Mouse (Mus musculus) heart, postnatal 14 days (tissue): ENCODE measurements around the gene Klhl5. TPM values are rescaled to one million over a fixed set of nuclear protein-coding genes. Genes with fewer than 3 reads are reported as not detected.

Experiments used
- DNase-seq, 2 experiments: peaks; one replicate each; pipeline ENCODE4 v3.0.0; 2021 to 2022
- intact Hi-C: fragments of 180-260 bp; cut with DNase I; formaldehyde crosslinking; loops from one replicate; pipeline ENCODE4 v1.15.1; 2025
- total RNA-seq, 2 experiments: library from RNA; stranded (reverse); gene quantifications; 2 replicates each; pipeline ENCODE4 v1.2.3; 2021

Klhl5 gene
- total RNA-seq, 2 experiments from 2014 or later = 15.6 to 18.2 TPM

DNA sequence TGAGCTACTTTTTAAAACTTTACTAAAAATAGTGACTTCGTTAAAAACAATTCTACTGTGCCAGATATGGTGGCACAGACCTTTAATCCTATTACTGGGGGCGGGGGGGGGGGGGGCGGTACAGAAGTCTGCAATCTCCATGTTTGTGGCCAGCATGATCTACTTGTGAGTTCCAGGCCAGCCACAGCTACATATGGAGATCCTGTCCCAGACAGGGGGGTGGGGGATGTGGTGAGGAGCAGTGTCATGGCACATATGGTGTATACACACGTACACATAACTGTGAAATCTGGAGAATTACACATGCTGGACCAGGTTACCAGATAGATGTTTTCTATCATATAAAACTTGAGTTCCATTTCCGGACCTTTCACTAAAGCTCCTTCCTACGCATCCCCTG lies 29.7 kb downstream of the Klhl5 start:
- intact Hi-C loops = no loop called here
- DNase-seq = no peak

DNA sequence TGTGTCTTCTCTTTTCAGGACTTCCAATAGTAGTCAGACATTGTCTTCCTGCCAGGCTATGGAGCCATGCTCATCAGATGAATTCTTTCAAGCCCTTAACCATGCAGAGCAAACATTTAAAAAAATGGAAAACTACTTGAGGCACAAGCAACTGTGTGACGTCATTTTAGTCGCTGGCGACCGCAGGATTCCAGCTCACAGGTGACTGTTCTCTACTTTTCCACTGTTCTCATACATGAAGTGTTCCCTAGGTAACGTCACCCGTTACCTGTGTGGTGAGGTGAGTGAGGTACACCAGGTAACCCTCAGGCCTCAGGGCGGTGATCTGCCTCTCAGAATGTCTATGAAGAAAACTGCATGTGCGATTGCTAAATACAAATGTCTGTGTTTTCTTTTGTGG lies 33.9 kb downstream of the Klhl5 start:
- intact Hi-C loops = no loop called here
- DNase-seq = no peak

DNA sequence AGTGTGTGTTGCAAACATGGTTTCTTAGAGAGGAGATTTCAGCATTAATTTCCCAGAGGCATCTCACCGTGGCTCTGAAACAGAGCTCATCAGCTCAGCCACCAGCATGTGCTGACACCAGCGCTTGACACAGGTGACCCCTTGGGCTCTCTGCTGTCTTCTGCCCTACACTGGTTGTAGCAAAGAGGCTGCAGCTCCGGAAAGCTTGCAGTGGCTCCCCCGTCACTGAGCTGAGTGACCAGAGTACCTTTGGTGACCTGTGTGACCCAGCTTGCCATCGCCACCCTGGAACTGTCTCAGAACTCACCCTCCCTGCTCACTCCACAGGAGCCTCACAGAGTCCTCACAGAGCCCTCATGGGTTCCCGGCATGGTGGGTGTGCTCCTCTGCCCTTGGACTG lies 34.9 kb downstream of the Klhl5 start:
- intact Hi-C loops = no loop called here
- DNase-seq = no peak

DNA sequence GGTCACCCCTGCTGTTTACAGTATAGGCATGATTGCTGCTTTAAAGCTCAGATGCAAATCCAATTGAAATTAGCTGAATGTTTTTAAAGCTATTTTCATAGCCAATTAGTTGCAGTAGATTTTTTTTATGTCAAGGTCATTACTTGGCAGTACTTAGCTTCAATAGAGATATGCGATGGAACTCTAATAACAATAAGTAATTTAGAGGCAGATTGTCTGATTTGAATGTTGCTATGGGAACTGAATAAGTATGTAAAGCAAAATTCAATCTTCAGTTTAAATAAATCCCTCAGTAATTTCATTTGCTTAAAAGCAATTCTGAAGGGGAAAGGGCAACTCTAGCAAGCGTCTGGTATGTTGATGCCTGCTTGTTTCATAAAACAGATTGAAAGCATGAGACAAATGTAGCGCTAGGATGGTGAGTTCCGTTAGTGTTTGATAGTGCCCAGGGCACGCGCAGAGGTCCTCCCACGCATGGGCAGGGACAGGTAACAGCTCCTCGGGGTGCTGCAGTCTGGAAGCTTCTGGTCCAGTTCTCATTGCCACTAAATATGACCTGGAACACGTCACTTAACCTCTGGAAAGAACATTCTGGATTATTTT lies 38.3 kb downstream of the Klhl5 start:
- DNase-seq = no peak
- intact Hi-C loops = no loop called here

DNA sequence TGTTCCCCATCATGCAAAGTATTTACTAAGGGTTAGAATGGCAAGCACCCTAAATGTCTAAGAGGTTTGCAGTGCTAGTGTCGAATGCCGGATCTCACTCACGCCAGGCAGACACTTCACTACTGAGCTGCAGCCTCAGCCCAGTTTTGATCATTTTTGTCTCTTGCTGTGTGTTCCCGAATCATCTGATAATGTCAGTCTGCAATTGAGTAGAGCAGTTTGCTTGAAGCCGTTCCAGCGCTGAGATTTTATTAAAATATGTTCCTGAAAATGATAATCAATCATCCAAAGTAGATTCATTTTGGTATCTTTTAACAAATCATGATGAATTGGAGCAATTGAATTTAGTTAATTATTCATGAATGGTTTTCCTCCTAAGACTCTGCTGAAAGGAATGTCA lies 39.4 kb downstream of the Klhl5 start:
- DNase-seq = no peak
- intact Hi-C loops = no loop called here

DNA sequence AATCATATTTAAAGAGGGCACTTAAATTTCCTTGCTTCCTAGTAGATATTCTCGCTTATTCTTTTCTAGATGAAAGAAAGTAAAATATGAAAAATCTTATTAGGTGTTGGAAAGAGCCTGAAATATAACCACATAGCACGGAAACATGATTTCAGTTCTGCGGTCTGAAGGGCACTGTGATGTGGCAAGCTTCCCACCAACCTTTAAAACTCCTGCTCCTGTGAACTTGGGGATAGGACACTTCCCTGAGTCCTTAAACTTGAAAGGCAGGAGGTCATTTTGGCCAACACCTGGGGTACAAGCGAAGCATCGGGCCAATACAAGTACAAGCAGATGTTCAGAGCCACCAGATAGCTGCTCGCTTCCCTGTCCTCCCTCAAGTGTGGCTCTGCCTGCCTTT lies 42.4 kb downstream of the Klhl5 start:
- intact Hi-C loops = no loop called here
- DNase-seq = no peak

DNA sequence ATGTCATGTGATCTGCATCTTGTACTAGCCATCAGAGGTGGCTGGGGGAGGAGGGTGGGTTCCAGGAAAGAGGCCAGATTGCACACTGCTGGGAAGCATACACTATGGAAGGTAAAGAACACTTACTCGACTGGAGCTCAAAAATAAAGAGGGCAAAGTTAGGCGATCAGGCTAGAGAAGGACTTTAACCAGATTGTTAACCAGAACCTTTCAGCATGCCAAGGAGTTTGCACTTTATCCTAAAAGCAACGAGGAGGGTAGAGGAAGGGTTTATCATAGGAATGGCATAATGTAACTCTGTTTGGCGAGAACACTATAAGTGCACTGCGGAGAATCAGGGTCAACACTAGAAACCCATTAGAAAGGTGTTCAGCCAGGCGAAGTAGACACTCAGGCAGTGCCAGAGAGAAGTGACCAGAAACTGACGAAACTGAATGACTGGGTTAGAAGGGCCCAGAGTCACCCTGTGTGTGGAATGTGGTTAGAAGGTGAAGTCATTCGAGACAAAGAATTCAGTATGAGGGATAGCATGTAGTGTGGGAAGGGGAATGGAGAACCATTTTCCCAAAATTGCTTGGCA lies 43.1 kb downstream of the Klhl5 start:
- intact Hi-C loops = no loop called here
- no peak for DNase-seq

DNA sequence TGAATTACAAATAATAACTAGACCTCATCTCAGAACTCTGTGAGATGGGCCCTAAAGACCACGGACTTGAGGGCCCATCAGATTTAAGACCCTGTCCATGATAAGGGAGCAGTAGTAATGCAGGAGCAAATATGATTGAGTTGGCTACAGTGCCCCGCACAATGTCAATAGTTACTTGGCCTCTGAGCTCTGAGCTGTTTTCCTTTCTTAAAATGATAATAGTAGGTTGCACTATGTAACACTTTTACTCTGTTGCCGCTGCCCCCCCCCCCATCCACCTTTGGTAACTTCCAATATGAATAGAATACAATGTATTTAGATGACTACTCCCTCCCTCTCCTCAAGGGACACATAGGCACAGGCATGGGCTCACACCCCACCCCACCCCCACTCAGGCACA lies 43.9 kb downstream of the Klhl5 start:
- intact Hi-C loops = no loop called here
- DNase-seq = no peak

DNA sequence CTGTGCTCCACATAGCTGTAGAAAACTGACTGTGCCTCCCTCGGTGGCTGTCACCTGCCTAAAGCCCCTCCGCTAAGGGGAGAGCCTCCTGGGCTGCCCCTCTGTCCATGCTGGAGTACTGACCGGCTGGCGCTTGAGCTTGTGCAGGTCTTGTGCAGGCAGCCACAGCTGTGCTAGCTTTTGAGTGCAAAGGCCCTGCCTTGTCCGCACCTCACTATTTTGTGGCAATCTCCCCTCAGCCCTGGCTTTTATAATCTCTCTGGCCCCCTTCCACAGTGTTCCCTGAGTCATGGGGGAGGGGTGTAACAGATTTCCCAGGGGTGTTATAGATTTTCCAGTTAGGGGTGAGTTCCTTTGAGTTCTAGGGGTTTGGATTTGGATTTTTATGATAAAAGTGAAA lies 44.4 kb downstream of the Klhl5 start:
- intact Hi-C loops = no loop called here

DNA sequence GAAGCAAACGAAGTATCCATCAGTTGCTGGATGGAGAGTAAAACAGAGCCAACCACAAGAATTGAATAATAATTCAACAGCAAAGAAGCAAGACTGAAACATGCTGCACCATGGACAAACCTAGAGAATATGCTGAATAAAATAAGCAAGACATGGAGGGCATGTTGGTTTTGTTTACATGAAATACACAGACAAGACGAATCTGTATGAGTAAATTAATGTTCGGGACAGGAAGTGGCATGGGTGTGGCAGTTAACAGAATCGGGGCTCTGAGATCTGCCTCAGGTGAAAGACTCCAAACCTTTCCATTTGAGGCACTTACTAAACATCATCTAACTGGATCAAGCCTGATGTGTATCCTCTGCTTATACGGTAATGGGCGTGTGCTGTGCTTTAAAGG lies 46.9 kb downstream of the Klhl5 start:
- intact Hi-C loops = no loop called here
- no peak for DNase-seq

More for the DNA sequence above, 44.4 kb downstream of the Klhl5 start:
- no peak for DNase-seq

DNA sequence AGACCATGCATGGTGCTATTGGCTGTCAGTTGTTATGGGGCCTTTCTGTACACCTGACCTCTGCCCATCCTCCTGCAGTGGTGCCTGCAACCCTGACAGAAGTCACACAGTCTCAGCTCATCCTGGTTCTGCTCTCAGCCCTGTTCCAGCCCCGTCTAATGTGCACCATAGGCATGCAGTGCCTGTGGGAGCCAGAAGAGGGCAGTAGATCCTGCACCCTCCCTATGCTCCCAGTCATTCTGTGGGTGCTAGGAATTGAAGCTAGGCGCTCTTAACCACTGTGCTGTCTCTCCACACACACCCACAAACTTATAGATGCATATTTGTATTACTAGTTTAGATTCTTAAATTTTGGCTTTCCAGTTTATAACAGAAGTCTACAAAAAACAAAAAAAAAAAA lies 49.5 kb downstream of the Klhl5 start:
- intact Hi-C loops = loop anchor here (5.0 kb wide), 3 partner anchors 50 to 155 kb away; partner anchors contain the start of gene Klhl5
- peak; percentile 21 to 46 for DNase-seq

DNA sequence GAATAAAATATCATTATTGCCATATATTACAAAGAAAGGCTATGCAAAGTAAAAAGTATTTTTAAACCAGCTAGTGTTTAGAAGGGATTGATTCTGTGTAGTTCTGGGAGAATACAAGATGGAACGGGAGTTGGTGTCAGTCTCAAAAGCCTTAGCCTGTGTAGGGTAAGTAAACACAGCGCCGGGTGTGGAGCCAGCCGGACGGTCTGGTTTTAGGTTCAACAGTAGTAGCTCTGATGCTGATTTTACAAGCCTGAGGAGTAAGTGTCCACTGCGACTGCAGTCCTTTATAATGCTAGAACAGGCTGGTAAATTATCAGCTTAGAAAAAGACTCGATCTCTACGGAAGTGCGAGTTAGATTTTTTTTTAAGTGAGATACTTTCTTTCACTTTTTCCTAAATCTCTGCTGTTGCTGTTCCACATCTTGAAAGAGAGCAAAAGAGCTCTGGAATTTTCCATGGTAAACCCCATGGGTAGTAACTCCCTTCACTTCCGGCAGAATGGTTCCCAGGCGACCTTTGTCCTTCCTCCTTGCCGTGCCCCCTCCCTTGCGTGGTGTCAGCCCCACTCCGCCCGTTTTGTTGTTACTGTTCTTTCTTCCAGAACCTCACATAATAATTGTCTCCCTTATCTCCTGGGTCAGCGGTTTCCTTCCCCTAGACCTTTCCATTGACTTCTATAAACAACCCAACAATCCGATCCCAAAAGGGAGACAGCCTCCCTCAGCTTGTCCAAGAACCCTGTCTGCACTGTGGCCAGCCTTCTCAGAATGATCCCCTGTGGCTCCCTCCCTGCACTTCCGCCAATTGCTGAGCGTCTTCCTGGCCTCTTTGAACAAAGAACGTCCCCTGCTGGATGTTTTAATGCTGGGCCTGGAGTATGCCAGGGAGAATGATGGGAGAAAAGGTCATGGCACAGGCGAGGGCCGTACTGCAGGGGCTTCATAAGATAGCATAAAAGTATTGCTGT lies 50.4 kb downstream of the Klhl5 start:
- peak; percentile 68 to 71 for DNase-seq
- intact Hi-C loops = loop anchor here (2.0 to 5.0 kb wide), 4 partner anchors 50 to 155 kb away; partner anchors contain the start of gene Klhl5

DNA sequence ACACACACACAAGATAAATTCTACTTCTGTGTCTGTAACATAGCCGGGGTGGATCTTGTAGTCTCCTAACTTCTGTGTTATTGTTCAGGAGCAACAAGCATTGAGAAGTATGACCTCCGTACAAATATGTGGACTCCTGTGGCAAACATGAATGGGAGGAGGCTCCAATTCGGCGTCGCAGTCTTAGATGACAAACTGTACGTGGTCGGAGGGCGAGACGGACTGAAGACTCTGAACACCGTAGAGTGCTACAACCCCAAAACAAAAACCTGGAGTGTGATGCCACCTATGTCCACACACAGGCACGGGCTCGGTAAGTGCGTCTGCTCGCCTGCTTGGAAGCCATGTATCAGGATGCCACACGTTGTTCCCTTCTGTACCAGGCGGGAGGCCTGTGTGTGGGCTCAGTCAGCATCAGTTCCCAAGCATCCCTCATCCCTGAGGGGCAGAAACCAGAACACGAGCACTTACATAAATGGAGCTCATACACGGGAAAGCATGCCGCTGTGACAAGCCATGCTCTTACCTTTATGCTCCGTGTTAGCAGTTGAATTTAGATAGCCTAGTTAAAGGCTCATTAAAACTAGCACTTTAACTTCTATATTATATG lies 51.5 kb downstream of the Klhl5 start:
- intact Hi-C loops = loop anchor here (2.0 to 5.0 kb wide), 4 partner anchors 52 to 156 kb away; partner anchors contain the start of gene Klhl5
- no peak for DNase-seq

DNA sequence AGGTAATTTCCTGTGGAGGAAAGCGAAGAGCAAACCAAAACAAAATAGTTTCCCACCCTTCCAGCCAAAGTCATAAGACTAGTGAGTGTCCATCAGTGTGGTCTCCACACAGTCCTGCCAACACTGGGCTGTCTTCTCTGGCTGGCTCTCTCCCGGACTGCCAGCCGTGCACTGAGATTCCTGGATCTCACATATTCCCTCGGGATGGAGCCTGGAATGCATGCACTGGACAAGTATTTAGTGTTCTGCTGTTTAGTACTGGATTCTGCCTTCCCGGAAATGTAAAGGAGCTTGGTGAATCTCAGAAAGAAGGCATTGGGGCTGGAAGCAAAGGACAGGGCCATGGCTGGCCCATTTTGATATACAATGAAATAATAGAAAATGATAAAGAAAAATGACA lies 55.7 kb downstream of the Klhl5 start:
- intact Hi-C loops = no loop called here
- DNase-seq = no peak

DNA sequence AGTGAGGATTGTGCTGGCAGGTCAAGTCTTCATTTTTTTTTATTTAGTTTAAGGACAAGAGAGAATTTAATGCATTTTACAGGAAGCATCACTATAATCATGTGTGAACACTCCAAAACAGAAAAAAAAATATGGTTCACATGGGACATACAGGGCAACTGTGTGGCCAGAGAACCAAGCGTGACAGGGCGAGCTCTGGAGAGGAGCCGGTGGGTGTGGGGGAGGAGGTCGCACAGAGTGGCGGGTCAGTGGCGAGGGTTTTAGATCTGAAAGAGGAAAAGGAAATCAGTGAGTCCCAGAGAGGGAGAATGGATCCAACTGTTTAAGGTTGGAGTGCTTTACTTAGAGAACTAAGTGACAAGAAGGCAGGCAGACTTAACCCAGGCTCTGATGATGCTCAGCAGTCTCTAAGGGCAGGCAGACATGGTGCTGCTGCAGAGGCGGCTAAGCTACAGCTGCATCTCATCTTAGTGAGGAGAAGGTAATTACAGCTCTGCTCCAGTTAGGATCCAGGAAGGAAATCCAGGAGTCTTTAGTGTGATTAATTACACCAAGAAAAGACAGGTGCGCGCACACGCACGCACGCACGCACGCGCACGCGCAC lies 56.3 kb downstream of the Klhl5 start:
- intact Hi-C loops = no loop called here
- DNase-seq = no peak

DNA sequence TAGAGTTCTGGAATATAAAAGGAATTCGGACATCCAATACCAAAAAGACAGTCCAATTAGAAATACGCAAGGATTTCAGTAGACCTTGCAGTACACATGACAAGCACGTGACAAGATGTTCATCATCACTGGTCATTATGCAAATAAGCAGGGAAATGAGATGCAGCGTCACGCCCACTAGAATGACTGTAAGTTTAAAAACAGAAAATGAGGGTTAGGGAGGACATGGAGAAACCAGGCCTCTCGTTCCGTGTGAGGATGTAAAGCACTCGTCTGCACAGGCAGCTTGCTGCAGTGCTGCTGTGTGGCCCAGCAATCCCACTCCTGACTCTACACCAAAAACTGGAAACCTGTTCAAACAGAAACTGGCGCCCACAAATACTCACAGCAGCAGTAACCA lies 62.9 kb downstream of the Klhl5 start:
- intact Hi-C loops = no loop called here
- no peak for DNase-seq

DNA sequence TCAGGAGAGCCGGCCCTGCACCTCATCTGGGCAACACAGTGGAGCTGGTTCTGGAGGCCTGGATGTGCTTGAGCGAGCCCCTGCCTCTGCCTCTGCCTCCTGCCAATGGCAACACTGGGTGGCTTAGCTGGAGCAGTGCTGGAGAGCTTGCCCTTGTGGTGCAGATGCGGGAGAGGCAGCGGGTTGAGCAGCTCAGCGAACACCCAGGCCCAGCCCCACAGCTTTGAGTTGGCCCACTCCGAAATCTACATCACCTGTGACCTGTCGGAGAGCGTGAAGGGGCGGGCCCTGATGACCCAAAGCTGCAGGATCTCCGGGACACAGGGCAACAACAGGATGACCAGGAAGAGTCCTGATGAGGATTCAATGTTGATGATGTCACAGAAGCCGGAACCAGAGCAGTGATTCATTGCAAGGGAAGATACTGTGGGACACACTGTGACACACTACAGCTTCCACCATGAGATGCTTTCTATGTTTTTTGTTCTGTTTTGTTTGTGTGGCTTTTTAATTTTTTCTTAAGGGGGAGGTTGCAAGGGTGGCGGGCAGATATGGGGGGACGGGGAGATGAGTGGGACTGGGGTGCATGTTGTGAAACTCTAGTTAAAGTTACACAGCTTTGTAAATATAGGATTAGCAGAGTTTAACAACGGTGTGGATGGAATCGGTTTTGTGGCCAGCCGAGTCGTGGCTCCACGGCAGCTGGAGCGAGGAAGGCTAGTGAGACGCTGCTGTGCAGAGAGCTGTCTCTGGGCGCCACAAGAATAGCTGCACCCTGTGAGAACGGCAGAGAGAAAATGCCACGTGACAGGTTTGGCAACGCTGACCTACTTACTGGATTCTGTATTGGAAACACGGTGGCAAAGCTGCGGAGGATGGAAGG lies 67.9 kb downstream of the Klhl5 start:
- intact Hi-C loops = no loop called here
- DNase-seq = peak in 1 of 2 experiments; percentile 29

DNA sequence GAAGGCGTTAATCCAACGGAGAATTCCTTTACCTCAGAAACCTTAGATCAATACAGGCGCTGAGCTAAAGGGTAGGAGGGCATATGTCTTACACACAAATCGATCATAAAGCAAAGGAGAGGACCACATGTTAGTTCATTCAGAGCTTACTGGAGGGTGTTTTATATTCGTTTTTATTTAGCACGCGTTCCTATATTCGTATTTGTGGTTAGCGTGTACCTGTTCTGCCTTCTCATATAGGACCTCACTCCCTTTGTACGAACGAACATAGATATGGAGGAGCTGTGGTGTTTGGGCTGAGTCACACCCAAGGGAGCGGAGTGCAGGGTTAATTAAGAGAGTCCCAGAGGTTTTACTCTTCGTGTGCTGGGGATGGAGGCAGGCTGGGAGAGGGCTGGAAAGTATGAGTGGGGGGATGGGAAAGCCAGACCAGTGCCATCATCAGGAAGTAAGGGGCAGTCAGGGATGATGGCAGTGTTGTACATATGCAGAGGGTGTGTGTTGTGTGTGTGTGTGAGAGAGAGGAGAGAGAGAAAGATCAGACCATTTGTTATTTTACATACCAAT lies 68.7 kb downstream of the Klhl5 start:
- no peak for DNase-seq
- intact Hi-C loops = no loop called here

DNA sequence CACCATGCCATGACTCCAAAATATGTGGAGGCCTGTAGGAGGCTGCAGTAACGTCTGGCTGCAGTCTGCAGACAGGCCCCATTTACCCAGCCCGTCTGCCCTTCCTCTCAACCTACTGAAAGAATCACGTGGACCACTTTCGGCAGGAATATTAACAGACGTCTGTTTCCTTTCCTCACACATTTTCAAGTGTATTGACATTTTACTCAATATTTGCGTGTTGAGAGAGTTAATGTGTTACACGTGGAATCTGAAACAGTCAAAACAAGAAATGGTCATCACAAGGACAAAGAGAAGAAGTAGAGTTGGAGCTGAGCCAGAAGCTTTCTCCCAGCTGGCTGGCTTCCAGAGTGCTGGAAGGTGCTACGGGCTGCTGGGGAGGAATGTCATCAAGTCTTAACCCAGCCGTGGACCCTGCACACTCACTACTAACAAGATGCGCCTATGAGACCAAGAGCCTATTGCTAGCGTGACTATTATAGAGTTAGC lies 69.7 kb downstream of the Klhl5 start:
- intact Hi-C loops = no loop called here
- DNase-seq = peak in 1 of 2 experiments; percentile 54
